Mouse (Mus musculus) spleen, adult 2 months (tissue): ENCODE results near the gene Vill.

Experiments used
- CTCF ChIP-seq: fragments of 200-500 bp; IDR thresholded peaks from 2 replicates; pipeline ENCODE4 v1.5.1; 2011; ENCODE audit warnings: mild to moderate bottlenecking, inconsistent platforms; ENCODE audit not compliant: insufficient read depth, insufficient read length, insufficient replicate concordance; ENCODE audit errors: extremely low read depth
- POLR2A ChIP-seq: fragments of 200-500 bp; IDR thresholded peaks from 2 replicates; pipeline ENCODE4 v1.6.1; 2011; ENCODE audit warnings: low read depth, low read length, inconsistent platforms

DNA sequence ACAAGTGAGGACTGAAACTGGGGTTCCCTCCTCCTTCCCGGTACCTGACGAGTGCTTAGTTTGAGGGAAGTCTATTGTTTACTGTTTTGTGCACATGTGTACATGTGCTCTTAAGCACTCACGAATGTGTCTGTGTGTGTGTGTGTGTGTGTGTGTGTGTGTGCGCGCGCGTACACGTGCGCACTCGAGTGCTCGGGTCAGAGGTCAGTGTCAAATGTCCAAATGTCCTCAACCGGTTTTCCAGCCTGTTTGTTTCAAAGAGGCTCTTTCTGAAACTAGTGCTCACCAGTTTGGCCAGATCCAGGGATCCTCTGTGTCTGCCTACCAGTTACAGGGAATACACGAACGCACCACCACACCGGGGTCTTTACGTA lies 47.9 kb upstream of the Vill start:
- no peak for TF ChIP-seq POLR2A
- no peak for TF ChIP-seq CTCF
